Mouse (Mus musculus) liver, embryonic 14.5 days (tissue): ENCODE measurements around the gene Rnf39. TPM values are rescaled to one million over a fixed set of nuclear protein-coding genes. Genes with fewer than 3 reads are reported as not detected.

Source experiments
- ATAC-seq: fragments of 200-750 bp; cut with Nextera tagmentation; 2 replicates; pipeline ENCODE4 v1.8.0; 2017; ENCODE audit warnings: moderate number of reproducible peaks, mild to moderate bottlenecking, moderate library complexity; ENCODE audit not compliant: insufficient read depth
- DNase-seq, 3 experiments: peaks; one replicate each; pipeline ENCODE4 v3.0.0-alpha.2; 2012 to 2013; ENCODE audit warnings: low read depth in 3 of 3, low spot score in 3 of 3
- H3K27ac ChIP-seq: fragments of 300-500 bp; sonication (generic); 2 replicates; pipeline ENCODE4 v1.5.1; 2014; ENCODE audit warnings: moderate library complexity, mild to moderate bottlenecking, control low read depth, inconsistent platforms
- H3K27me3 ChIP-seq: fragments of 300-500 bp; sonication (generic); 2 replicates; pipeline ENCODE4 v1.6.1; 2014; ENCODE audit warnings: mild to moderate bottlenecking, low read length, moderate library complexity; ENCODE audit not compliant: control insufficient read depth, insufficient read depth
- H3K36me3 ChIP-seq: fragments of 300-500 bp; sonication (generic); replicated peaks from 2 replicates; pipeline ENCODE4 v1.6.1; 2014; ENCODE audit warnings: low read depth; ENCODE audit not compliant: control insufficient read depth, insufficient read depth
- H3K4me1 ChIP-seq, 2 experiments: fragments of 200-500 bp in 1 of 2; fragments of 300-500 bp in 1 of 2; sonication (generic) in 1 of 2; replicated peaks; 2 replicates each; pipeline ENCODE4 v1.6.1; 2012 to 2014; ENCODE audit warnings: antibody characterized with exemption in 1 of 2, inconsistent platforms in 1 of 2, low read length in 1 of 2; ENCODE audit not compliant: control insufficient read depth in 2 of 2, insufficient read depth in 2 of 2
- H3K4me2 ChIP-seq: fragments of 300-500 bp; sonication (generic); 2 replicates; pipeline ENCODE4 v1.6.1; 2014; ENCODE audit warnings: low read depth, mild to moderate bottlenecking, control low read depth, moderate library complexity
- H3K4me3 ChIP-seq, 2 experiments: fragments of 200-500 bp in 1 of 2; fragments of 300-500 bp in 1 of 2; sonication (generic) in 1 of 2; 2 replicates each; pipeline ENCODE4 v1.5.1; 2012 to 2014; ENCODE audit warnings: low read depth in 2 of 2, low read length in 2 of 2, mild to moderate bottlenecking in 2 of 2, control low read depth in 1 of 2, inconsistent platforms in 1 of 2, moderate library complexity in 1 of 2; ENCODE audit not compliant: insufficient read depth in 1 of 2
- H3K9ac ChIP-seq: fragments of 300-500 bp; sonication (generic); replicated peaks from 2 replicates; pipeline ENCODE4 v1.6.1; 2014; ENCODE audit warnings: mild to moderate bottlenecking, control low read depth, moderate library complexity
- H3K9me3 ChIP-seq: fragments of 300-500 bp; sonication (generic); 2 replicates; pipeline ENCODE4 v1.6.1; 2016; ENCODE audit warnings: low read length, mixed read lengths; ENCODE audit not compliant: control insufficient read depth
- CTCF ChIP-seq: IDR thresholded peaks from 2 replicates; pipeline ENCODE4 v1.5.1; 2016; ENCODE audit warnings: antibody characterized with exemption, low read depth, control low read depth
- EP300 ChIP-seq: IDR thresholded peaks from 2 replicates; pipeline ENCODE4 v1.6.1; 2016; ENCODE audit warnings: antibody characterized with exemption, low read depth
- WGBS: fragments of 180-500 bp; shearing (Covaris S2); extraction: QIAGEN DNeasy Blood & Tissue Kit; methylation state at CpG from one replicate; pipeline ENCODE4 v1.1.7; 2014; ENCODE audit not compliant: insufficient replicate concordance; 5-methylcytosine and 5-hydroxymethylcytosine counted together
- polyA plus RNA-seq, 2 experiments: library from polyadenylated mRNA; depleted of rRNA in 1 of 2; stranded (reverse) in 1 of 2; unstranded in 1 of 2; fragments of >200 nt; fragmentation: Nextera tagmentation in 1 of 2; extraction: Ambion mirVana in 1 of 2; gene quantifications; 2 replicates each; pipeline versions ENCODE4 v1.2.1 to v1.2.3; 2012 to 2014

Rnf39 gene
- polyA plus RNA-seq, 2 experiments = 0.02 TPM; not detected in 1

DNA sequence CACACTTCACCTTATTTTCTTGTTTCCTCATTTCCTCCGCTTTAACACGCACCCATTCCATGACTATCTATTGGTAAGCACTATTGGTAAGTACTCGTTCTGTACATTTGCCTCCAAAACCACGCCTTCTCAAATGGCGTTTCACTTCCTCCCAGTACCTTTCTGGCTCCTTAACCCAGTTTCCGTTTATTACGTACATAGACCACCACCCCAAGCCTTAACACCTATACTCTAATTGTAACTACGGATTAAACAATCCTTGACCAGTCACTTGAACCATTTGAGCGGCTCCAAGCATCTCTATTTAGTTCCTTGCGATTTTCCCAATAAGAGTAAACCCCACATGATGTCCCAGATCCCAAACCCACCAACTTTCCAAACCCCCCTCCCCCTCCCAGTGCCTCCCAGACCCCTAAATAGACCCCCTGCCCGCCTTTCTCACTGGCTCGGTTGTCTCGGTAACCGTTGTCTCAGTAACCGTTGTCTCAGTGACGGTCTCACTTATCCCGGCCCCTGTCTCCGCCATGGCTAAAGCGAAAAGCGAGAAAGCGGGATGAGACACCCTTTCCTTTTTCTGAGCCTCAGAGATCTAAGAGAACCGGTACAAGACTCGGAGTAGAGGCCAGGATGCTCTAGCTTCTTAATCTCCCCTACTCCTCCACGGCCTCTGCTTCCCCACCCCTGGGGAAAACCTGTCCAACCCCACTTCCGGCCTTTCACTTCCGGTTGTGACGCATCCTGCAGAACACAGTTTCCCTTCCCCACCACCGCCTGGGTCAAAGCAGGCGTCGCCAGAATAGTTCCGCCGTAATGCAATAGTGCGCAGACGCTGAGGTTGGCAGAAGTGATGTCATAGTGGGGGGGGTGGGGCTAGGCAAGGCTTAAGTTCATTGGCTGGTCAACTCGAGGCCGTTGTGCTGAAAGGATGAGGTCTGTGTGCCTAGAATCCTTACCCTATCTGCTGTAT lies 8.5 kb downstream of the Rnf39 start, which contains the start of gene Ppp1r11:
TSS of gene Ppp1r11 (minus strand) at position 761 of the 967 bp plus-strand sequence.
- WGBS = under 1% methylated on average over 36 of the region's 36 CpGs
- peaks cover 7 to 11% of the 10 kb centered on the region in 2 experiments for H3K4me1 ChIP-seq
- H3K27ac ChIP-seq = peak within 1 kb of the TSS; percentile 38
- peak within 1 kb of the TSS; percentile 87 for H3K4me2 ChIP-seq
- peaks cover 17% of the 10 kb centered on the region for H3K27me3 ChIP-seq
- TF ChIP-seq EP300 = no peak
- no peak for TF ChIP-seq CTCF
- H3K9ac ChIP-seq = peak within 1 kb of the TSS; percentile 74
- ATAC-seq (peak; percentile 98), DNase-seq (peak; percentile 94 to 96 (median 96))
- no peaks in the 10 kb centered on the region; the same call in 1 of the 2 replicates for H3K36me3 ChIP-seq
- H3K9me3 ChIP-seq = no peaks in the 10 kb centered on the region
- H3K4me3 ChIP-seq = peak within 1 kb of the TSS; percentile 73 to 95

DNA sequence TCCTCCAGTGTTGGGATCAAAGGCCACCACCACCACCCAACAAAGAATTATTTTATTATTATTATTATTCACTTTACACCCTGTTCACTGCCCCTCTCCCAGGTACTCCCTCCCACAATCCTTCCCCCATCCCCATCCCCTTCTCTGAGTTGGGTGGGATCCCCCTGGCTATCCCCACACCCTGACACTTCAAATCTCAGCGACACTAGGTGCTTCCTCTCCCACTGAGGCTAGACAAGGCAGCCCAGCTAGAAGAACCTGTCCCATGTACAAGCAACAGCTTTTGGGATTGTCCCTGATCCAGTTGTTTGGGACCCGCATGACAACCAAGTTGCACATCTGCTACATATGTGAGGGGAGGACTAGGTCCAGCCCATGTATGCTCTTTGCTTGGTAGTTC lies 9.9 kb downstream of the Rnf39 start:
- 83% methylated on average over 2 of the region's 2 CpGs for WGBS
- H3K27ac ChIP-seq = no peak overlapping the region
- no peaks in the 10 kb centered on the region for H3K9me3 ChIP-seq
- DNase-seq = no peak
- H3K4me1 ChIP-seq = peaks cover 10 to 12% of the 10 kb centered on the region in 2 experiments
- no peak overlapping the region for H3K4me2 ChIP-seq
- no peak overlapping the region for H3K4me3 ChIP-seq
- no peak for ATAC-seq
- H3K27me3 ChIP-seq = peaks cover 4% of the 10 kb centered on the region
- H3K36me3 ChIP-seq = no peaks in the 10 kb centered on the region; the same call in 1 of the 2 replicates
- TF ChIP-seq CTCF (no peak), EP300 (no peak)
- no peak overlapping the region for H3K9ac ChIP-seq

DNA sequence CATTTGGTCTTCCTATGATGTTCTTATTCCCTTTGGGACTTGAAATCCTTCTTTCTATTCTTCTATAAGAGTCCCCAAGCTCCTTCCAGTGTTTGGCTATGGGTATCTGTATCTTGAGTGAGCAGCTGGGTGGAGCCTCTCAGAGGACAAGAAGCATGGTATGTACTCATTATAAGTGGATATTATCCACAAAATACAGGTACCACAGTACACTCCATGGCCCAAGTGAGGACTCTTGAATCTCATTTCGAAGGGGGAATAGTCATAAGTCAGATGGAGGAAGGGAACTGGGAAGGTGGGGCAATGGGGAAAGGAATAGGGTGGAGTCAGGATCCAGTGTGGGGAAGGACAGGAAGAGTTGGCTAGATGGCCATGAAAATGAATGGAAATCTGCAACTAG lies 10.3 kb downstream of the Rnf39 start:
- H3K27ac ChIP-seq = no peak overlapping the region
- peaks cover 13 to 14% of the 10 kb centered on the region in 2 experiments for H3K4me1 ChIP-seq
- no peak overlapping the region for H3K4me2 ChIP-seq
- H3K9me3 ChIP-seq = no peaks in the 10 kb centered on the region
- 58% methylated on average over 1 of the region's 1 CpGs for WGBS
- DNase-seq = no peak
- TF ChIP-seq CTCF (no peak), EP300 (no peak)
- no peak for ATAC-seq
- no peaks in the 10 kb centered on the region; the same call in 1 of the 2 replicates for H3K36me3 ChIP-seq
- no peaks in the 10 kb centered on the region for H3K27me3 ChIP-seq
- no peak overlapping the region for H3K9ac ChIP-seq
- H3K4me3 ChIP-seq = no peak overlapping the region

DNA sequence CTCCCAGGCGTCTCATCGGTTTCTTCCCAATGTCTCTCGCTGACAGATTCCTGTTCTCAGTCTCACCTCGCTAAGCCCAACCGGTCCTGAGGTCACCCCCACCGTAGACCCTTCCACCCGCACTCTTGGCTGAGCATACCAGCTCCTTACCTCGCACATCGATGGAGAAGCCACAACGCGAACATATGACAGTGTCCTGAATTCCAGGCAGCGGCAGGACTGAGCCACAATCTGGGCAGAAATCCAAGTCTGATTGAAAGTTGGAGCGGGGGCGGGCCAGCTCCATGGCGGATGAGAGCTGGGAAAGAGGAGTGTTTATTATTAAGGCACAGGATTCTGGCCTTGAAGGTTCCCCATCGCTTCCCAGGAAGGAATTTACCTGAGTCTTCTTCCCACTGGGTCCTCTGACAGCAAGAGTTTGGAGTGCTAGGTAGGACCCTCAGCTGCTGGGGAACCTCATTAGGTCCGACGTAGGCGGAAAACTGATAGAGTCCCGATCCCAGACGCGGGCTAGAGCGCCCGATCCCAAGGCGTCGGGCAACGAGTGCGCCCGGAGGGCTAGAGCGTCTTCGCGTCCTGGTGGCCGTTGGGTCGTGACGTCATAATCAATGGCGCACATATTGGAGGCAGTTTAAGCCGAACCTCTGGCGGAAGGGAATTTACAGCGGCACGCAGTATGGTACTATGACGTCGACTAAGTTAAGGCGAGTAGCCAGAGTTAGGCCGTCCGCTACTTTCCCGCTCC lies 15.5 kb downstream of the Rnf39 start, which contains the start of the genes Znrd1 and Znrd1as:
TSS of gene Znrd1 (minus strand) at position 561 of the 745 bp plus-strand sequence.
TSS of gene Znrd1as (plus strand) at position 594 of the 745 bp plus-strand sequence.
- WGBS = under 1% methylated on average over 46 of the region's 46 CpGs
- DNase-seq (peak; percentile 95 to 96 (median 95)), ATAC-seq (peak; percentile 98)
- Histone ChIP-seq H3K9me3 (no peaks in the 10 kb centered on the region), H3K9ac (peak within 1 kb of the TSS; percentile 89), H3K4me2 (peak within 1 kb of the TSS; percentile 95), H3K27ac (peak within 1 kb of the TSS; percentile 15), H3K36me3 (no peaks in the 10 kb centered on the region; the same call in 1 of the 2 replicates), H3K4me1 (peaks cover 13 to 14% of the 10 kb centered on the region in 2 experiments), H3K4me3 (peak within 1 kb of the TSS; percentile 86 to 97), H3K27me3 (no peaks in the 10 kb centered on the region)
- peak; percentile 58 for TF ChIP-seq EP300
- TF ChIP-seq CTCF = no peak
